Mouse (Mus musculus) midbrain, embryonic 16.5 days (tissue): ENCODE results near the gene Dpp6. TPM values are rescaled to one million over a fixed set of nuclear protein-coding genes. Genes with fewer than 3 reads are reported as not detected.

ENCODE experiments used
- ATAC-seq: fragments of 200-750 bp; cut with Nextera tagmentation; 2 replicates; pipeline ENCODE4 v1.8.0; 2017; ENCODE audit warnings: moderate TSS enrichment
- H3K27ac ChIP-seq: fragments of 300-500 bp; sonication (generic); 2 replicates; pipeline ENCODE4 v1.5.1; 2014; ENCODE audit warnings: mild to moderate bottlenecking, low read length, mixed read lengths
- H3K27me3 ChIP-seq: fragments of 300-500 bp; sonication (generic); 2 replicates; pipeline ENCODE4 v1.6.1; 2014; ENCODE audit warnings: low read depth, low read length, mixed read lengths; ENCODE audit not compliant: control insufficient read depth, insufficient read depth
- H3K36me3 ChIP-seq: fragments of 300-500 bp; sonication (generic); 2 replicates; pipeline ENCODE4 v1.6.1; 2014; ENCODE audit warnings: mild to moderate bottlenecking, low read length, moderate library complexity, mixed read lengths; ENCODE audit not compliant: control insufficient read depth, insufficient read depth
- H3K4me1 ChIP-seq: fragments of 300-500 bp; sonication (generic); 2 replicates; pipeline ENCODE4 v1.6.1; 2014; ENCODE audit warnings: mild to moderate bottlenecking, low read length, mixed read lengths; ENCODE audit not compliant: control insufficient read depth, insufficient read depth
- H3K4me2 ChIP-seq: fragments of 300-500 bp; sonication (generic); 2 replicates; pipeline ENCODE4 v1.6.1; 2014; ENCODE audit warnings: mild to moderate bottlenecking, low read length, mixed read lengths
- H3K4me3 ChIP-seq: fragments of 300-500 bp; sonication (generic); 2 replicates; pipeline ENCODE4 v1.5.1; 2014; ENCODE audit warnings: low read depth, mild to moderate bottlenecking, low read length, moderate library complexity, mixed read lengths
- H3K9ac ChIP-seq: fragments of 300-500 bp; sonication (generic); 2 replicates; pipeline ENCODE4 v1.6.1; 2014; ENCODE audit warnings: low read depth, low read length, mixed read lengths
- H3K9me3 ChIP-seq: fragments of 300-500 bp; sonication (generic); replicated peaks from 2 replicates; pipeline ENCODE4 v1.6.1; 2014; ENCODE audit warnings: mild to moderate bottlenecking, low read length, mixed read lengths; ENCODE audit not compliant: control insufficient read depth, poor library complexity, severe bottlenecking
- WGBS: fragments of 180-500 bp; shearing (Covaris S2); extraction: QIAGEN DNeasy Blood & Tissue Kit; methylation state at CpG from one replicate; pipeline ENCODE4 v1.1.7; 2014; 5-methylcytosine and 5-hydroxymethylcytosine counted together
- polyA plus RNA-seq: library from polyadenylated mRNA; unstranded; fragments of >200 nt; fragmentation: Nextera tagmentation; extraction: Ambion mirVana; gene quantifications from 2 replicates; pipeline ENCODE4 v1.2.1, GENCODE M21; 2015

Gene Dpp6
- polyA plus RNA-seq, 1 experiment from 2014 or later: 102 TPM

DNA sequence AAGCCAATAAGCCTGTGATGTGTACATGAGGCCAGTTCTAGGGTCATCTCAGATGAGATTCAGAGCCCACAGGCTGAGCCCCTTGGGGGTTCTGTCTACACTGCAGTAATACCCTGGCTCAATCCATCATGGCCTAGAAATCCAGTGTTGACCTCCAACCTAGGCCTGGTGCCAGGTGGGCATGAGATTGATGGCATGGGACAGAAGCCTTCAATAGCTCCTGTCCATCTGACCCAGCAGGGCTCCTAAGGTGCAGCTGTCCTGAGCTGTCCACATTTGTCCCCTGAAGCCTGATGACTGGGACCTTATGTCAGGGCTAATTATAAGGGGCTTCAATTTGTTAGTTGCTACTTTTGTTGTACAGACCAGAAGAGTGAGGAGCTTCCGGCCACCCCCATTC, 500.8 kb downstream of the Dpp6 start:
- Histone ChIP-seq H3K9ac (no peak overlapping the region), H3K4me3 (no peak overlapping the region), H3K36me3 (no peaks in the 10 kb centered on the region), H3K27me3 (no peaks in the 10 kb centered on the region), H3K9me3 (no peaks in the 10 kb centered on the region), H3K4me1 (peaks cover 3% of the 10 kb centered on the region), H3K4me2 (no peak overlapping the region), H3K27ac (no peak overlapping the region)
- ATAC-seq: no peak
- WGBS: 59% methylated on average over 1 of the region's 1 CpGs

DNA sequence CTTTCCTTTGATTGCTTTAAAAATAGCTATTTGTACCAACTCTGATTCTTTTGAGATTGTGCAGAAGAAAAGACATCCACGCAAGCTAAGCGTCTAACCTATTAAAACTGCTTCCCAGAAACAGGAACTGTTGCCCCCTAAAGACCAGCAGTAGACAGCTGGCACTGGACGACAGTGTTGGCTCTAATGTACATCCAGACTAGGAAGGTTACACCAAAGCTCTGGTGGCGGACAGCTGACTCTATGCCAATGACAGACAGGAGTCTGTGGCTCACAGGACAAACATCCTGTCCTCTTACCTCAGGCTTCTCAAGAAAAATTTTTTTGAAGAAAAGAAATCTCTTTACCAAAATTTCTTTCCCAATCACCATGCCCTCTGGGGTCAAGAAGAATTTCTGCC, 502.7 kb downstream of the Dpp6 start:
- Histone ChIP-seq H3K27me3 (no peaks in the 10 kb centered on the region), H3K9ac (no peak overlapping the region), H3K4me2 (no peak overlapping the region), H3K9me3 (no peaks in the 10 kb centered on the region), H3K4me1 (peaks cover 8% of the 10 kb centered on the region), H3K27ac (no peak overlapping the region), H3K4me3 (no peak overlapping the region), H3K36me3 (no peaks in the 10 kb centered on the region)
- no peak for ATAC-seq
- WGBS: 81% methylated on average over 4 of the region's 4 CpGs

DNA sequence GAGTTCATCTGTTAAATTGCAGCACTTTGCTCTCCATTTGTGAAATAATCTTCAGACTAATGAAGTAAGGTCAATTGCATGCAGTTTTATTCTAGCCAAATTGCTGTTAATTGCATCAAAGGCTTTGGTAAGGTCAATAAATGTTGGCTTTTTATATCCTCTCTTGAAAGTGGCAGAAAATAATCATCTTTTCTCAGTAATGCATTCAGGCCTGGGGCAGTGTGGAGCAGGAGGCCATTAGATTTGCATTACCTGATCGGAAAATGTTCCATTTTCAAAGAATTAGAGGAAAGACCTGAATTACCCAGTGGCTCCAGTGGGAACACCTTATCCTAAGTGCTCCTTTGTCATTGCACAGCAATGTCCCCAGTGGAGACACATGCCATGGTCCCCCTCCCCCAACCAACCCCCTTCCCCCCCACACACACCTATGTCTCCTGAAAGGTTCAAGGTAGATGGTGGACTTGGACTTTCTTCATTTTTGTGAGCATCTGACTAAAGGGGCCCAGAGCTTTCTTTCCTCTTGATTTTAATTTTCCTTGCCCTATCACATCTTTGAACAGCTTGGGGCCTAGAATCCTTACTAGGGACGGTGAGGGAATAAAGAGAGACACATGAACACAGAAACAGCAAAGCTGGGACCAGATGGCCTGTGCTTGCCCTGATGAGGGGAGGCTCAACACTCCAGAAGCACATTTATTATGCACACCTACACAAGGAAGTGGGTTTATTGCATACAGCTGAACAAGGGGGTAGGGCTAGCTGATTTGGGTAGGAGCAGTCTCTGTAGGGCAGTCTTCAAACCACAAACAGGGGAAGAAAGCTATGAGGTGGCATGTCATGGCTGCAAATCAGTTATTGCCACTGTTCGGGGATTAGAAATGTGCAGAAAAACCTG, 506.1 kb downstream of the Dpp6 start:
- no peaks in the 10 kb centered on the region for H3K36me3 ChIP-seq
- H3K4me3 ChIP-seq: no peak overlapping the region
- H3K27me3 ChIP-seq: no peaks in the 10 kb centered on the region
- H3K9me3 ChIP-seq: no peaks in the 10 kb centered on the region
- no peak overlapping the region for H3K4me2 ChIP-seq
- H3K27ac ChIP-seq: peak overlapping the region; percentile 55
- H3K9ac ChIP-seq: no peak overlapping the region
- ATAC-seq: peak; percentile 47
- 60% methylated on average over 3 of the region's 3 CpGs for WGBS
- H3K4me1 ChIP-seq: peaks cover 8% of the 10 kb centered on the region

DNA sequence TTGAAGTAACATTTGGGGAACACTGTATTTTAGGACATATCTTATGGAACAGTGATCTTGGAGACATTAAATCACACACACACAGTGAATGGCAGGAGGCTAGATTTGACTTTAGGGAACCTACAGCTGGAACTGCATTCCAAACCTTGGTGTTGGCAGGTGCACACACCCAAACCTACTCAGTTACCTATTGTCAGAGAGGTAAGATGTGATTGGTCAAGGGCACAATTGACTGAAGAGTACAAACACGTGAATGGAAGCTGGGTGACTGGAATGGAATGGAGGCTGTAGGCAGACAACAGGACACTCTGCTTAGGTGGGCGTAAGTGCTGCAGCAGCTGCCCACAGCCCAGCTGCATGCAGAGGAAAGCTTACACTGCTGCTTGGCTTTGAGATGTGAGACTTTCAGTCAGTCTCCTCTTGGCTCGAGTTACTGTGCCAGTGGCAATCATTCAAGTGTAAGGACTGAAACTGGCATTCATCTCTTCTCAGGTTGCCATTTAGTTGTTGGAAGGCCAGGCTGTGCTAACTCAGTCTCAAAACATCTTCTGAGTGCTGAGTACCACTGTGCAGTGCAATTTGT, 507.4 kb downstream of the Dpp6 start:
- H3K27ac ChIP-seq: no peak overlapping the region
- WGBS: 61% methylated on average over 3 of the region's 3 CpGs
- H3K9me3 ChIP-seq: no peaks in the 10 kb centered on the region
- H3K9ac ChIP-seq: no peak overlapping the region
- ATAC-seq: no peak
- peaks cover 8% of the 10 kb centered on the region for H3K4me1 ChIP-seq
- no peak overlapping the region for H3K4me2 ChIP-seq
- H3K27me3 ChIP-seq: no peaks in the 10 kb centered on the region
- no peaks in the 10 kb centered on the region for H3K36me3 ChIP-seq
- no peak overlapping the region for H3K4me3 ChIP-seq

DNA sequence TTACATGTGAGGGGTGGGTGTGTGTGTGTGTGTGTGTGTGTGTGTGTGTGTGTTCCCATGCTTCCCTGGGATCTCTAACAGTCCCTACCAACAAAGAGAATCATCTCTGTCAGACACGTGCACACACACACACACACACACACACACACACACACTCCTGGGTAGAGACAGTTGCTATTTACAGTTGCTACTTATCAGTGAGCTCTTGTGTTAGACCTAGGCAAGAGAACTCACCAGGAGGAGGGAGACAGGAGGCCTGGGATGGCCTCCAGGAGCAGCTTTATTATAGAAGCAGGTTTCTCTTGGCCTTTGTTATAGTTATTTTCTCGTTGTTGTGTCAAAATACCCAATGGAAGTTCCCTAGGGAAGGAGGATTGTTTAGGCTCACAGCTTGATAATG, 519.7 kb downstream of the Dpp6 start:
- Histone ChIP-seq H3K27ac (no peak overlapping the region), H3K4me2 (no peak overlapping the region), H3K27me3 (no peaks in the 10 kb centered on the region), H3K36me3 (no peaks in the 10 kb centered on the region), H3K9ac (no peak overlapping the region), H3K4me1 (peaks cover 10% of the 10 kb centered on the region; the same call in 1 of the 2 replicates), H3K9me3 (no peaks in the 10 kb centered on the region), H3K4me3 (no peak overlapping the region)
- 83% methylated on average over 2 of the region's 2 CpGs for WGBS
- ATAC-seq: no peak

DNA sequence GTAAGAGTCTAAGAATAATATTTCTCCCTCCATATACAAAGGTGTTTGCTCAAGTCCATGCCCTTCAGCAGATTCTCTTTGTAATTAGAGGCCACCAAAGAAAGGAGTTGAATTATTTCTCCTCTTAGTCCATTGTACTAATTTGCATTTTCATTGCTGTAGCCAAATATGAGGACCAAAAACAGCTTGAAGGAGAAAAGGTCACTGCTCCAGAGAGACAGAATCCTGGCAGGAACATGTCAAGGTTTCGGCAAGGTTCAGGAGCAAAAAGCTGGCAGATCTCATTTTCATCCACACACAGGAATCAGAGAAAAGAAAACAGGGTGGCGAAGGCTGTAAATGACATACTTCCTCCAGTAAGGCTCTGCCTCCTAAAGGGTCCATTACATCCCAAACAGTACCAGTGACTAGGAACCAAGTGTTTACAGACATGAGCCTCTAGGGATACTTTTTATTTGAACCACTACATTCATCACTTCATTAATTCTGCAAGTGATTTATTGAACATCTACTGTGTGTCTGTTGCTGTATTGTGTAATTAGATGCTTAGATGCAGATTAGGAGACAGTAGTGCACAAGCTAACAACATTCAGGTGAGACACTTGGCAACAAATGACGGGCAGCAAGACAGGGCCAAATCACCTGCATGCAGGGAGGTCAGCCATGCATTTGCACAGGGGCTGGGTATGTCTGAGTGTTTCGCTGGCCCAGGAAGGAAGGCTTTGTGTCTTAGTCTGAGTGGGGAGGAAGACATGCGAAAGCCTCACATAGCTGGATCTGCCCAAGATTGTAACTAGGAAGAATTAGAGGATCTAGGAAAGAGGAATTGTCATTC, 522.4 kb downstream of the Dpp6 start:
- H3K9me3 ChIP-seq: no peaks in the 10 kb centered on the region
- H3K9ac ChIP-seq: no peak overlapping the region
- no peaks in the 10 kb centered on the region for H3K27me3 ChIP-seq
- WGBS: 84% methylated on average over 5 of the region's 5 CpGs
- H3K27ac ChIP-seq: 0 out of 2 replicates have a peak overlapping the region, but pooled peaks have one; percentile 61
- H3K36me3 ChIP-seq: no peaks in the 10 kb centered on the region
- peaks cover 8% of the 10 kb centered on the region; the same call in 1 of the 2 replicates for H3K4me1 ChIP-seq
- no peak overlapping the region for H3K4me3 ChIP-seq
- no peak for ATAC-seq
- H3K4me2 ChIP-seq: no peak overlapping the region

DNA sequence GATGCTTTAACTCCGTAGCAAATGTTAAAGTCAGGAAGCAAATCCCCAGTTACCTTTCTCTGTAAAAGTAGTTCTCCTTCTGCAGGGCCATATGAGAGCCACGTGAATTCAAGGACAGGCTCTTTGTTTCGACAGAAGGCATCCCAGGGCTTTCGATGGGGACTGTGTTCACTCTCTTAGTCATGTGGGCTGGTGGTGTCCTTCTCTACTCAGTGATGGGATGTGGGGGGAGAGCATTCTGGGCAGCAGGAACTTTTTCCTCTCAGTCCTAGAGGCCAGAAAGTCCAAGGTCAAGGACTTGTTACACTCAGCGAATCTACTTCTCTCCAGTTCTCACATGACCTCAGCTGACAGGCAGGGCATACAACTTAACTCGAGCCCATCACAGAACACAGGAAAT, 525.3 kb downstream of the Dpp6 start:
- no peak overlapping the region for H3K4me2 ChIP-seq
- no peak overlapping the region for H3K9ac ChIP-seq
- ATAC-seq: no peak
- H3K36me3 ChIP-seq: no peaks in the 10 kb centered on the region
- H3K4me1 ChIP-seq: peaks cover 6% of the 10 kb centered on the region; the same call in 1 of the 2 replicates
- H3K27me3 ChIP-seq: no peaks in the 10 kb centered on the region
- H3K4me3 ChIP-seq: no peak overlapping the region
- H3K27ac ChIP-seq: no peak overlapping the region
- 78% methylated on average over 6 of the region's 6 CpGs for WGBS
- H3K9me3 ChIP-seq: no peaks in the 10 kb centered on the region

DNA sequence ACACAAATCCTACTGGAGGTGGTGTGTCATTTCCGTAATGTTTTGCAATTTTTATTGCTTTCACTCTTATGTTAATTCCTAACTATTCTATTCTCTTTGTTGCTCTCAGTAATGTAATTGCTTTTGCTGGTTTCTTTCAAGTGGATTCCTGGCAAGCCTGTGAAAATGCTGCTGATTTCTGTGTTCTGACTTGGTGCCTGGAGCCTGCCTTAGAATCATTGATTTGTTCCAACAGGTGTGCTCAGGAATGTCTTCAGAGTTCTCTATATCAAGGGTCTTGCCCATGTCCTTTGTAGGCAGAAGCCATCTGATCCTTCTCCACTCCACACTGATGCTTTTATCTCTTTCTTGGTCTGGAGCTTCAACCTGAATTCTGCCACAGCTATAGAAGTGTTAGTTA, 526.6 kb downstream of the Dpp6 start:
- H3K9ac ChIP-seq: no peak overlapping the region
- H3K4me1 ChIP-seq: peaks cover 19% of the 10 kb centered on the region
- H3K27me3 ChIP-seq: no peaks in the 10 kb centered on the region
- peak; percentile 48; the same call in 1 of the 2 replicates for ATAC-seq
- H3K4me2 ChIP-seq: no peak overlapping the region
- 0 out of 2 replicates have a peak overlapping the region, but pooled peaks have one; percentile 9 for H3K27ac ChIP-seq
- no peak overlapping the region for H3K4me3 ChIP-seq
- no peaks in the 10 kb centered on the region for H3K36me3 ChIP-seq
- H3K9me3 ChIP-seq: no peaks in the 10 kb centered on the region
- WGBS: 82% methylated on average over 1 of the region's 1 CpGs
